Mouse (Mus musculus) embryonic facial prominence, embryonic 10.5 days (tissue): ENCODE results near the gene Opcml. TPM values are rescaled to one million over a fixed set of nuclear protein-coding genes. Genes with fewer than 3 reads are reported as not detected.

Experiments
- DNase-seq: peaks from one replicate; pipeline ENCODE4 v3.0.0-alpha.2; 2017; ENCODE audit warnings: low spot score
- H3K27ac ChIP-seq: fragments of 300-500 bp; sonication (generic); replicated peaks from 2 replicates; pipeline ENCODE4 v1.5.1; 2016; ENCODE audit warnings: mild to moderate bottlenecking
- H3K27me3 ChIP-seq: fragments of 300-500 bp; sonication (generic); replicated peaks from 2 replicates; pipeline ENCODE4 v1.6.1; 2016; ENCODE audit warnings: low read depth, mild to moderate bottlenecking; ENCODE audit not compliant: poor library complexity, severe bottlenecking
- H3K36me3 ChIP-seq: fragments of 300-500 bp; sonication (generic); replicated peaks from 2 replicates; pipeline ENCODE4 v1.6.1; 2016; ENCODE audit warnings: mild to moderate bottlenecking, moderate library complexity
- H3K4me1 ChIP-seq: fragments of 300-500 bp; sonication (generic); 2 replicates; pipeline ENCODE4 v1.6.1; 2016
- H3K4me3 ChIP-seq: fragments of 300-500 bp; sonication (generic); 2 replicates; pipeline ENCODE4 v1.5.1; 2016; ENCODE audit warnings: mild to moderate bottlenecking, moderate library complexity
- H3K9me3 ChIP-seq: fragments of 300-500 bp; sonication (generic); 2 replicates; pipeline ENCODE4 v1.6.1; 2016; ENCODE audit warnings: mild to moderate bottlenecking
- WGBS: fragments of 180-500 bp; shearing (Covaris S2); methylation state at CpG from one replicate; pipeline ENCODE4 v1.1.7; 2016; 5-methylcytosine and 5-hydroxymethylcytosine counted together
- polyA plus RNA-seq: library from polyadenylated mRNA; unstranded; fragments of >200 nt; fragmentation: Nextera tagmentation; extraction: Ambion mirVana; gene quantifications from 2 replicates; pipeline ENCODE4 v1.2.1, GENCODE M21; 2016

Opcml gene
- polyA plus RNA-seq, 1 experiment from 2014 or later = 0.52 TPM

GRCm38 (mm10) chr9:28139957-28140597, 349.5 kb downstream of the Opcml start:
- H3K4me1 ChIP-seq = peaks cover 5% of the 10 kb centered on the region
- no peaks in the 10 kb centered on the region for H3K27me3 ChIP-seq
- no peak for DNase-seq
- no peak overlapping the region for H3K27ac ChIP-seq
- no peaks in the 10 kb centered on the region for H3K36me3 ChIP-seq
- WGBS = 92% methylated on average over 12 of the region's 12 CpGs
- H3K9me3 ChIP-seq = no peaks in the 10 kb centered on the region
- H3K4me3 ChIP-seq = no peak overlapping the region

- Histone ChIP-seq H3K36me3 (no peaks in the 10 kb centered on the region), H3K27me3 (no peaks in the 10 kb centered on the region), H3K4me1 (no peaks in the 10 kb centered on the region), H3K4me3 (no peak overlapping the region), H3K27ac (no peak overlapping the region), H3K9me3 (no peaks in the 10 kb centered on the region)
- WGBS = 87% methylated on average over 3 of the region's 3 CpGs
- DNase-seq = no peak
Measured at GRCm38 (mm10) chr9:28149507-28149906, 358.9 kb downstream of the Opcml start.

DNA sequence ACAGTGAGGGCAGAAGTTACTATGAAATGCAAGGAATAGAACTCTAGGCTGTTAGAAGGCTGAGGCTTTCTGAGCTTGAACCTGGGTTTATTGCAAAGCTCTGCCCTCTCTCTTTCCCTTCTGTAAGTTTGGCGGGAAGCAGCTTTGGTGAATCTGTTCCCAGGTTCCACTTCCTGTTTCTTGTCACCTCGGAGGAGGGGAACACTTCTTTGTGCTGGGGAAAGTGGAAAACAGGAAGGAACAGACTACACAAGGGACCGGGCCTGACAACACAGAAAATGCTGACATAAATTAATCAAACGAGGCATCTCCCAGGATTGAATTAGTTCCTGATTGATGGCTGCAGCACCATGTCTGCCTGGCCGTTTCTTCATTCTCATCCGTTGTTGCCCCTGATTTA, 363.2 kb downstream of the Opcml start:
- no peak overlapping the region for H3K4me3 ChIP-seq
- no peaks in the 10 kb centered on the region for H3K36me3 ChIP-seq
- DNase-seq = no peak
- H3K9me3 ChIP-seq = no peaks in the 10 kb centered on the region
- H3K4me1 ChIP-seq = no peaks in the 10 kb centered on the region
- no peak overlapping the region for H3K27ac ChIP-seq
- no peaks in the 10 kb centered on the region for H3K27me3 ChIP-seq
- 63% methylated on average over 6 of the region's 6 CpGs for whole genome bisulfite sequencing

GRCm38 (mm10) chr9:28157092-28157491, 366.5 kb downstream of the Opcml start:
- WGBS = 88% methylated on average over 7 of the region's 7 CpGs
- H3K27me3 ChIP-seq = no peaks in the 10 kb centered on the region
- H3K4me3 ChIP-seq = no peak overlapping the region
- no peaks in the 10 kb centered on the region for H3K4me1 ChIP-seq
- DNase-seq = no peak
- no peaks in the 10 kb centered on the region for H3K36me3 ChIP-seq
- no peak overlapping the region for H3K27ac ChIP-seq
- H3K9me3 ChIP-seq = no peaks in the 10 kb centered on the region

DNA sequence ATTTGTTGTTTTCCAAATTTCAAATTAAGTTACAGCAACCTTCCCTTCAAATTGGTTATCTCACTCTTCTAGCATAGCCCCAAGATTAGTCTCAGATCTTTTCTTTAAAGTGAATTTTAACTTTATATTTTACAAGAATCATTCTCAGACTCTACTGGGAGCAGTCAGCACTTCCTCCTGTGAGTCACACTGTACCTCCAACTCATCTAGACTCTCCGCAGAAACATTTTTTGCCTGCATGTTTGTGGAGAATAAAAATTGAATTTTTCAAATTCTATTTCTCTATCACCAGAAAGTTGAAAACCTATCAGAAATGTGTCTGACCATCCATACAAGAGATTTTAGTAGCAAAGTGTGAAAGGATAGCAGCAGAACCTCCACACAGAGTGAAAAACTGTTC, 370.4 kb downstream of the Opcml start:
- Histone ChIP-seq H3K36me3 (no peaks in the 10 kb centered on the region), H3K4me3 (no peak overlapping the region), H3K27ac (no peak overlapping the region), H3K9me3 (no peaks in the 10 kb centered on the region), H3K27me3 (no peaks in the 10 kb centered on the region), H3K4me1 (no peaks in the 10 kb centered on the region)
- WGBS = 93% methylated on average over 1 of the region's 1 CpGs
- no peak for DNase-seq

- WGBS = 60% methylated on average over 4 of the region's 4 CpGs
- Histone ChIP-seq H3K4me1 (no peaks in the 10 kb centered on the region), H3K9me3 (no peaks in the 10 kb centered on the region), H3K4me3 (no peak overlapping the region), H3K36me3 (no peaks in the 10 kb centered on the region), H3K27me3 (no peaks in the 10 kb centered on the region), H3K27ac (no peak overlapping the region)
- DNase-seq = no peak
Measured at GRCm38 (mm10) chr9:28163946-28164345, 373.4 kb downstream of the Opcml start.

DNA sequence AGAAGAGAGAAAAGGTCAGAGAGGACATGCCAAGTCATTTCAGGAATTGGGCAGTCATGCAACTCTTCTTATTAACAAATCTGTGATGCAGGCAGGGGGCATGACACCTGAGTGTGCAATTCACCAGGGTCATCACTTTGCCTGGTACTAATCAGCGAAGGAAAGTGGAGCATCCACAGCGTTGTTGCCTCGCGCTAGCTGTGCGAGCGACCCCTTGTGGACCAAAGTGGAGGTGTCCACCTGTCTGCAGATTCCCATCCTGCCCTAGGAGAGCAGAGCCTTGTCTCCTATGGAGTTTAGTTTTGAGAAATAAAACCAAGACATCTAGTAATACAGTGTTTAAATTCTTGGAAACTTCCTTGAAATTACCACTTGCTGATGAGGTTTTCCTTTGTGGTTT, 381.3 kb downstream of the Opcml start:
- WGBS = 10% methylated on average over 6 of the region's 6 CpGs
- no peaks in the 10 kb centered on the region for H3K36me3 ChIP-seq
- peaks cover 5% of the 10 kb centered on the region; the same call in 1 of the 2 replicates for H3K4me1 ChIP-seq
- no peak overlapping the region for H3K27ac ChIP-seq
- no peaks in the 10 kb centered on the region for H3K27me3 ChIP-seq
- no peak overlapping the region for H3K4me3 ChIP-seq
- DNase-seq = peak; percentile 65
- no peaks in the 10 kb centered on the region for H3K9me3 ChIP-seq

DNA sequence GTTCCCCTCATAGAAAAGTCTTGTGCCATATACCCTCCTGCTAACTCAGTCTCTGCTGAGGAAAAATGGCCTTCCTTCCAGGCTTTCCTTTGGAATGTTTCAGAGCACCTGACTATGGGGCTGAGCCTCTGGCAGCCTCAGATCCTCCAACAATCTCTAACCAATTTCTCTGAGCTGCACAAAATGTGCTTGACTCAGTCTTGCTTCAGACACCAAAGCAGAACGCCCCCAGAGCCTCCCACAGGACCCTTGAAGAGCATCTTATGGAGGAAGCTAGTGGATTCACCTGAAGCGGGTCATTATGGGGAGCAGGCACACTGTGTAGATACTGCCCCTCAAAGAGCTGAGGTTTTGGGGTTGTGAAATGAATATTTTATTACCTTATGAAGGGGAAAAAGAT, 386.5 kb downstream of the Opcml start:
- 87% methylated on average over 2 of the region's 2 CpGs for WGBS
- no peak overlapping the region for H3K4me3 ChIP-seq
- no peaks in the 10 kb centered on the region for H3K9me3 ChIP-seq
- H3K4me1 ChIP-seq = peaks cover 5% of the 10 kb centered on the region; the same call in 1 of the 2 replicates
- H3K36me3 ChIP-seq = no peaks in the 10 kb centered on the region
- no peak overlapping the region for H3K27ac ChIP-seq
- DNase-seq = no peak
- H3K27me3 ChIP-seq = no peaks in the 10 kb centered on the region

DNA sequence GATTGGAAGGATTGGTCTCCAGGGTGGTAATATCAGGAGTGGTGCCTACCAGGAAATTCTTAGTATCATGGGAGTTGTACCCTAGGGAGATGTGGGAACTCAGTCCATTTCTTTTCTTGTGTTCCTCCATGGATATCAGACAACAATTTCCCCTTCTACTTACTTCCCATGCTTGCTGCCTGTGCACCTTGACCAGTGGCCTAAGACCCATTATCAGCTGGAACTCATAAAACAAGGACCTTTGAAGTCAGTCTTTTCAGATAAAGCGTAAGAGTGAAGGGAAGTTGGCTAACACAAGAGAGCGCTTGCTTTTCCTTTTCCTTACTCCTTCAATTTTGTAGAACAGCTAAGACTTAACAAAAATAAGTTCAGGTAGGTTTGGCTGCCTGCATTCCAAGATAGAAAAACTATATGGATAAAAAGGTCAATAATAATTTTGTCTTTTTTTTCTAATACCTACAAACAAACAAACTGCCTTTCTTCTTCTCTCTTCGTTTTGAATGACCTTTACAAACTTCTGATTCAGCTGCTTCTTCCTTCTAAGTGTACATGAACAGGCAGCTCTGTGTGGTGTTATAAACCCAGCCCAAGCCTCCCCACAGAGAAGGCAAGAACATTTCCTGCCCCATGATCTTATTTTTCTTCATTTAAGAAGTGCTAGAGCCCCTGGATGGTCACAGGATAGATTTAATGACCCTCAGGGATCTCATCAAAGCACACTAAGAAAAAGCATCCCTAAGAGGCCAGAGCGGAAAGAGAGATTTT, 387.7 kb downstream of the Opcml start:
- no peaks in the 10 kb centered on the region for H3K9me3 ChIP-seq
- no peak overlapping the region for H3K27ac ChIP-seq
- H3K4me3 ChIP-seq = no peak overlapping the region
- no peaks in the 10 kb centered on the region for H3K36me3 ChIP-seq
- DNase-seq = no peak
- H3K27me3 ChIP-seq = no peaks in the 10 kb centered on the region
- H3K4me1 ChIP-seq = no peaks in the 10 kb centered on the region; the same call in 1 of the 2 replicates
- WGBS = 81% methylated on average over 4 of the region's 4 CpGs

DNA sequence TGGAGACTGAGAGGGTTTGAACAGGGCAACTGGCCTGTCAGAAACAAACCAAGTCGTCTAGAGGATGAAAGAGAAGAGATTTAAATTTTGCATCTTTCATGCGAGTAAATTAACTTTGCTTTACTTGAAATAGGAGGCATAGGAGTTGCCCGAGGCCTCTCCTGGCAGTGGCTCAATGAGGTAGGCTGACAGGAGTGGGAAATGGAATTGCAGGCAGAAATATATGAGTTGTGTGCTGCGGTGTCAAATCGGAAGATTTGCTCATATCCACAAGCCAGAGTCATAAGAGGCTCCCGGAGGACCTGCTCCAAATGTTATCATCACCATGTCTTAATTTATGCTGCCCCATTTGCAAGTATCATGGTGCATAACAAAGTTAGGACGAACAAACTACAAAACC, 391.3 kb downstream of the Opcml start:
- H3K9me3 ChIP-seq = no peaks in the 10 kb centered on the region
- DNase-seq = no peak
- no peaks in the 10 kb centered on the region for H3K4me1 ChIP-seq
- no peaks in the 10 kb centered on the region for H3K36me3 ChIP-seq
- H3K27me3 ChIP-seq = no peaks in the 10 kb centered on the region
- H3K4me3 ChIP-seq = no peak overlapping the region
- 81% methylated on average over 7 of the region's 7 CpGs for WGBS
- H3K27ac ChIP-seq = no peak overlapping the region

GRCm38 (mm10) chr9:28190226-28190625, 399.7 kb downstream of the Opcml start:
- 84% methylated on average over 2 of the region's 2 CpGs for WGBS
- DNase-seq = no peak
- no peaks in the 10 kb centered on the region for H3K9me3 ChIP-seq
- no peak overlapping the region for H3K4me3 ChIP-seq
- H3K27ac ChIP-seq = no peak overlapping the region
- no peaks in the 10 kb centered on the region for H3K36me3 ChIP-seq
- no peaks in the 10 kb centered on the region for H3K4me1 ChIP-seq
- H3K27me3 ChIP-seq = no peaks in the 10 kb centered on the region

DNA sequence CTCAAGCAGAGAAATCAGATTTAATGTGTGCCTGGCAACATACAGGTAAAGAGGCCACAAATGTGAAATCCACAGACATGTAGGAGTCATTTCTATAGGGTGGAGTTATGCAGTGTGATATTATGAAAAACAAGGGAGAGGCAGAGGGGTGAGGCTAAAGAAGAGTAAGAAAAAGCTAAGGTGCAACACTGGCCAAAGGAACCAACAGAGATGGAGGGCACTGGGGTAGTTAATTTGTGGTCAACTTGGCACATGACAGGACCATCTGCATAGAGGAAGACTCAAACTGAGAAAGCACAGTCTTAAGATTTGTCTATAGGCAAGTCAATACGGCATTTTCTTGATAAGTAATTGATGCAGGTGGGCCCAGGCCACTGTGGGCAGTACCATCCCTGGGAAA, 400.2 kb downstream of the Opcml start:
- 80% methylated on average over 1 of the region's 1 CpGs for WGBS
- no peaks in the 10 kb centered on the region for H3K27me3 ChIP-seq
- no peak overlapping the region for H3K27ac ChIP-seq
- no peaks in the 10 kb centered on the region for H3K36me3 ChIP-seq
- DNase-seq = no peak
- no peak overlapping the region for H3K4me3 ChIP-seq
- no peaks in the 10 kb centered on the region for H3K4me1 ChIP-seq
- H3K9me3 ChIP-seq = no peaks in the 10 kb centered on the region

DNA sequence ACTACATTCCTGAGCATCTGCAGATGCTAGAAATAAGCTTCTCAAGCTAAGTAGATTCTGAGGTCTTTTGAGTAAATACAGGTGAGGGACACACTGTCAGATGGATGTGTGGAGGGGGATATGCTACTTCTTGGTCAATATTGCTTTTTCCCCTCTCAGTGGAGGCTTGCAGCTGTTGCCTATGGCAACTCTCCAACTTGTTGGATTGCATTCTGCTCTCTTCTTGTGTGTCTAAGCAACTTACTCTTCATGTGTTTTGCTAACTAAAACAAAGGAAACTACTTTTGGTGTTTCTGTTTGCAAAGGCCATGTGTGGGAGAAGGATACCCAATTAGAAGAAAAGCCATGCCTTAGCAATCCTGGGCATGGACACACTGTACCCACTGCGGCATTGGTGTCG, 406.0 kb downstream of the Opcml start:
- no peak for DNase-seq
- no peak overlapping the region for H3K27ac ChIP-seq

More for the DNA sequence above, 406.0 kb downstream of the Opcml start:
- Histone ChIP-seq H3K9me3 (no peaks in the 10 kb centered on the region), H3K4me1 (no peaks in the 10 kb centered on the region; the same call in 1 of the 2 replicates), H3K4me3 (no peak overlapping the region), H3K27me3 (no peaks in the 10 kb centered on the region), H3K36me3 (no peaks in the 10 kb centered on the region)
- 94% methylated on average over 2 of the region's 2 CpGs for WGBS
